Mouse (Mus musculus) megakaryocyte, embryonic 14.5 days (primary cell): Measurements from ENCODE around the gene Slc39a11.

Experiments
- FLI1 ChIP-seq: IDR thresholded peaks from 2 replicates; pipeline ENCODE4 v1.6.1; 2012; ENCODE audit warnings: low read length, inconsistent platforms, mixed read lengths
- GATA1 ChIP-seq: IDR thresholded peaks from 3 replicates; pipeline ENCODE4 v1.6.1; 2012; ENCODE audit warnings: mixed read lengths, low read length, inconsistent platforms, borderline replicate concordance

DNA sequence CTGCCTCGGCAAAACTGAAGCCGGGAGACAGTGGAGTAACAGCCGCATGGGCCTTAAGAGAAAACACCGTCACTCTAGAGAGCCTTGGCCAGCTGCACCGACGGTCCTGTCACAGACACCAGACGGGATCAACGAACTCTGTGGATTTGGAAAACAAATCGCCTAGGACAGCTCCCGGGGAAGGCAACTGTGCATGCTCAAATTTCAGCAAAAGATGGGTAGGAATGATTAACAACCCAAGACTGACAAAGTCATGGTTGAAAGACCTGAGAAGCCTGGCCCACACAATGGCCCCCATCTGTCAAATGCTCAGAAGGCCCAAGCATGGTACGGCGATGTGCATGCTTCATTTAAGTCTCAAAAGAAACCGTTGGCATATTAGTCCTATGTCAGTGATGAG lies 281.8 kb downstream of the Slc39a11 start:
- TF ChIP-seq GATA1 (no peak), FLI1 (no peak)
